9 mouse cellular contexts compared by ENCODE assay signal in the genomic region with DNA sequence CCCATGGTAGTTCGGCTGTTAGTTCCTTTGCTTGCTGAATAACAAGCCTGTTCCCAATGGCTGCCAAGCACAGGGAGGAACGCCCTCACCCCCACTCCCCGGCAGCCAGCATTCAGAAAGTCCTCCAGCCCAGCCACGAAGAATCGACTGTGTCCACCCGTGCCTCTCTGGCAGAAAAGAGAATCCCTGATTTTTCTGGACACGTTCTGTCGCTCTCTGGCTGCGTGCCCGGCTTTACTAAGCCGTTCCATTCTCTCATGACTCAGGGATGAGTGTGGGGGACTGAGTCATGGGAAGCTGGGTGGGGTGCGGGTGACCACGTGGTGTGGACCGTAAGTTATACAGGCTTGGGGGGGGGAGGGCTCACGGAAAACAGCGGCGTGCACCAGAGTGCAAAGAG.
DNase-seq lines count a peak whose midpoint lies in the region; ATAC-seq and TF ChIP-seq lines count a peak whose summit lies in the region.
"Had no signal": no experiment of that assay in that cellular context is flagged by ENCODE, and none has a peak within 500 bp of the region (broad histone marks: within the 10 kb centered on the region; RNA-seq: fewer than 3 reads in every experiment).

No protein-coding gene starts in this region.

- peak overlapping the region; percentile 39 for H3K4me2 ChIP-seq in hindbrain, postnatal 0 days (ENCODE audit: low read depth, low read length)

- H3K9me3 ChIP-seq in hindbrain, postnatal 0 days (ENCODE audit: low read length): no peaks in the 10 kb centered on the region
- H3K9me3 ChIP-seq in hindbrain, embryonic 10.5 days: no peaks in the 10 kb centered on the region

- 35% methylated on average over 17 of the region's 17 CpGs for WGBS in hindbrain, postnatal 0 days
- 91% methylated on average over 17 of the region's 17 CpGs for WGBS in hindbrain, embryonic 10.5 days

- peak; percentile 80 for ATAC-seq in hindbrain, postnatal 0 days

- peak; percentile 82 for DNase-seq in hindbrain, postnatal 0 days (ENCODE audit: low spot score)
- DNase-seq in hindbrain, embryonic 10.5 days (ENCODE audit: low spot score): no peak
- peak; percentile 47 to 73 for DNase-seq in adrenal gland, postnatal 4 days (ENCODE audit: low spot score in 2 of 2)
- peak; percentile 90 for DNase-seq in gastrocnemius, adult 2 months
- DNase-seq in layer of hippocampus, adult 18-20 months (ENCODE audit: low spot score in 2 of 2): peak; percentile 68 to 83
- DNase-seq in lung, postnatal 36 days: peak; percentile 67
- DNase-seq in urinary bladder, adult 2 months (ENCODE audit: low spot score): peak; percentile 64
- no peak for DNase-seq in thymus, postnatal 25 days

- TF ChIP-seq CTCF in hindbrain, postnatal 0 days (IDR thresholded peaks at IDR 0.05; ENCODE audit: low read depth): no peak
- TF ChIP-seq CTCF in gastrocnemius, adult 2 months (IDR thresholded peaks at IDR 0.05): no peak

- H3K4me1 ChIP-seq in hindbrain, postnatal 0 days (ENCODE audit: insufficient read depth, low read length): 0 out of 2 replicates have a peak, but pooled peaks cover 3% of the 10 kb centered on the region
- no peaks in the 10 kb centered on the region for H3K4me1 ChIP-seq in hindbrain, embryonic 10.5 days (replicated peaks)

- no peak overlapping the region for H3K4me3 ChIP-seq in hindbrain, postnatal 0 days (ENCODE audit: low read length)
- H3K4me3 ChIP-seq in hindbrain, embryonic 10.5 days: no peak overlapping the region
- peak overlapping the region; percentile 61 for H3K4me3 ChIP-seq in gastrocnemius, adult 2 months

- H3K36me3 ChIP-seq in hindbrain, postnatal 0 days (ENCODE audit: insufficient read depth, low read length): no peaks in the 10 kb centered on the region
- no peaks in the 10 kb centered on the region for H3K36me3 ChIP-seq in hindbrain, embryonic 10.5 days
- H3K36me3 ChIP-seq: G1E had no signal

- no peak overlapping the region for H3K9ac ChIP-seq in hindbrain, postnatal 0 days (replicated peaks; ENCODE audit: low read length)

- intact Hi-C loops in gastrocnemius, adult 2 months (cut with DNase I): no loop called here

- H3K27ac ChIP-seq in hindbrain, postnatal 0 days: no peak overlapping the region
- H3K27ac ChIP-seq in hindbrain, embryonic 10.5 days: no peak overlapping the region
- H3K27ac ChIP-seq in gastrocnemius, adult 2 months: peak overlapping the region; percentile 55

- no peaks in the 10 kb centered on the region for H3K27me3 ChIP-seq in hindbrain, postnatal 0 days (ENCODE audit: insufficient read depth, low read length)
- H3K27me3 ChIP-seq in hindbrain, embryonic 10.5 days (ENCODE audit: insufficient read depth, poor library complexity, severe bottlenecking): no peaks in the 10 kb centered on the region

Comparison
In these comparisons a context has a peak if more than half of its experiments do, and no peak if none do; other contexts are left out.
1. DNase-seq: peak in hindbrain, postnatal 0 days (single experiment), adrenal gland, postnatal 4 days (2 of 2), gastrocnemius, adult 2 months (single experiment), layer of hippocampus, adult 18-20 months (2 of 2), lung, postnatal 36 days (single experiment) and urinary bladder, adult 2 months (single experiment); none in hindbrain, embryonic 10.5 days (single experiment) and thymus, postnatal 25 days (single experiment).